Comparison of ENCODE assay signal across 8 mouse cellular contexts in genomic region chr5:114651002-114651401, GRCm38 (mm10). TPM values are rescaled to one million over a fixed set of nuclear protein-coding genes. Genes with fewer than 3 reads are reported as not detected.
DNase-seq lines count a peak whose midpoint lies in the region; ATAC-seq and TF ChIP-seq lines count a peak whose summit lies in the region.

No protein-coding gene starts in this region.

- DNase-seq in kidney, adult 18-20 months: no peak
- no peak for DNase-seq in limb, embryonic 14.5 days (ENCODE audit: low spot score)
- DNase-seq in urinary bladder, postnatal 36 days (ENCODE audit: low spot score in 2 of 2): no peak
- no peak for DNase-seq in cerebellum, adult 8-10 months

- TF ChIP-seq CTCF in E14TG2a.4 (conservative IDR thresholded peaks at IDR 0.05; ENCODE audit: low read length): no peak

- ATAC-seq in kidney, embryonic 14.5 days (ENCODE audit: low FRiP score, low TSS enrichment): no peak
- ATAC-seq in embryonic facial prominence, embryonic 13.5 days (ENCODE audit: insufficient number of reproducible peaks, insufficient read depth, low FRiP score, low TSS enrichment, low read depth): no peak
- no peak for ATAC-seq in limb, embryonic 14.5 days (ENCODE audit: low FRiP score, low read depth)
- ATAC-seq in forebrain, embryonic 12.5 days (ENCODE audit: low FRiP score): no peak

- peak overlapping the region; percentile 45; the same call in 1 of the 2 replicates for H3K27ac ChIP-seq in kidney, embryonic 14.5 days (ENCODE audit: low read depth, low read length)
- no peak overlapping the region; the same call in 1 of the 2 replicates for H3K27ac ChIP-seq in embryonic facial prominence, embryonic 13.5 days
- H3K27ac ChIP-seq in limb, embryonic 14.5 days (replicated peaks; ENCODE audit: low read depth, low read length): peak overlapping the region; percentile 44; the same call in 1 of the 2 replicates
- H3K27ac ChIP-seq in forebrain, embryonic 12.5 days: no peak overlapping the region

- WGBS in kidney, embryonic 14.5 days: 26% methylated on average over 14 of the region's 14 CpGs
- WGBS in embryonic facial prominence, embryonic 13.5 days: 25% methylated on average over 14 of the region's 14 CpGs
- WGBS in limb, embryonic 14.5 days: 50% methylated on average over 14 of the region's 14 CpGs
- 53% methylated on average over 14 of the region's 14 CpGs for WGBS in forebrain, embryonic 12.5 days

- H3K4me2 ChIP-seq in kidney, embryonic 14.5 days (replicated peaks; ENCODE audit: low read depth, low read length): peak overlapping the region; percentile 24; the same call in 1 of the 2 replicates
- H3K4me2 ChIP-seq in embryonic facial prominence, embryonic 13.5 days: peak overlapping the region; percentile 26; the same call in 1 of the 2 replicates
- no peak overlapping the region for H3K4me2 ChIP-seq in limb, embryonic 14.5 days (replicated peaks; ENCODE audit: low read depth, low read length, severe bottlenecking)
- no peak overlapping the region for H3K4me2 ChIP-seq in forebrain, embryonic 12.5 days

- peaks cover 35% of the 10 kb centered on the region for H3K4me1 ChIP-seq in kidney, embryonic 14.5 days (ENCODE audit: control insufficient read depth, insufficient read depth, low read length)
- H3K4me1 ChIP-seq in E14TG2a.4 (replicated peaks; ENCODE audit: low read depth, low read length): peaks cover 39% of the 10 kb centered on the region
- H3K4me1 ChIP-seq in embryonic facial prominence, embryonic 13.5 days: peaks cover 59% of the 10 kb centered on the region
- H3K4me1 ChIP-seq in limb, embryonic 14.5 days (ENCODE audit: control insufficient read depth, insufficient read depth, low read length): peaks cover 33% of the 10 kb centered on the region
- H3K4me1 ChIP-seq in forebrain, embryonic 12.5 days: peaks cover 35% of the 10 kb centered on the region

- H3K9me3 ChIP-seq in kidney, embryonic 14.5 days (ENCODE audit: control insufficient read depth, low read length): no peaks in the 10 kb centered on the region
- H3K9me3 ChIP-seq in E14TG2a.4 (ENCODE audit: low read length): no peaks in the 10 kb centered on the region
- H3K9me3 ChIP-seq in embryonic facial prominence, embryonic 13.5 days: no peaks in the 10 kb centered on the region
- H3K9me3 ChIP-seq in limb, embryonic 14.5 days (ENCODE audit: control insufficient read depth, low read length): no peaks in the 10 kb centered on the region
- H3K9me3 ChIP-seq in forebrain, embryonic 12.5 days: no peaks in the 10 kb centered on the region

- TF ChIP-seq POLR2A in limb, embryonic 14.5 days (IDR thresholded peaks at IDR 0.05; ENCODE audit: borderline replicate concordance, extremely low read depth, insufficient read depth, insufficient read length): no peak

- H3K4me3 ChIP-seq in kidney, embryonic 14.5 days (ENCODE audit: low read length): no peak overlapping the region
- H3K4me3 ChIP-seq in E14TG2a.4 (replicated peaks; ENCODE audit: low read length): 0 out of 2 replicates have a peak overlapping the region, but pooled peaks have one; percentile 10
- H3K4me3 ChIP-seq in embryonic facial prominence, embryonic 13.5 days: no peak overlapping the region
- H3K4me3 ChIP-seq in limb, embryonic 14.5 days (replicated peaks; ENCODE audit: low read length): no peak overlapping the region
- H3K4me3 ChIP-seq in forebrain, embryonic 12.5 days (replicated peaks): no peak overlapping the region

- H3K27me3 ChIP-seq in kidney, embryonic 14.5 days (ENCODE audit: control insufficient read depth, insufficient read depth, low read length): no peaks in the 10 kb centered on the region
- peaks cover 47% of the 10 kb centered on the region for H3K27me3 ChIP-seq in E14TG2a.4 (ENCODE audit: insufficient read depth, low read length)
- H3K27me3 ChIP-seq in embryonic facial prominence, embryonic 13.5 days: peaks cover 12% of the 10 kb centered on the region; the same call in 1 of the 2 replicates
- H3K27me3 ChIP-seq in limb, embryonic 14.5 days (ENCODE audit: control insufficient read depth, insufficient read depth, low read length): no peaks in the 10 kb centered on the region
- H3K27me3 ChIP-seq in forebrain, embryonic 12.5 days: peaks cover 62% of the 10 kb centered on the region

- no peaks in the 10 kb centered on the region for H3K36me3 ChIP-seq in kidney, embryonic 14.5 days (ENCODE audit: control insufficient read depth, insufficient read depth, low read length)
- no peaks in the 10 kb centered on the region for H3K36me3 ChIP-seq in E14TG2a.4 (ENCODE audit: insufficient read depth, low read length)
- H3K36me3 ChIP-seq in embryonic facial prominence, embryonic 13.5 days: no peaks in the 10 kb centered on the region
- H3K36me3 ChIP-seq in limb, embryonic 14.5 days (ENCODE audit: control insufficient read depth, insufficient read depth, low read length): no peaks in the 10 kb centered on the region
- H3K36me3 ChIP-seq in forebrain, embryonic 12.5 days (replicated peaks): no peaks in the 10 kb centered on the region

- H3K9ac ChIP-seq in kidney, embryonic 14.5 days (ENCODE audit: low read depth, low read length): peak overlapping the region; percentile 34; the same call in 1 of the 2 replicates
- H3K9ac ChIP-seq in embryonic facial prominence, embryonic 13.5 days: peak overlapping the region; percentile 32; the same call in 1 of the 2 replicates
- H3K9ac ChIP-seq in limb, embryonic 14.5 days (ENCODE audit: low read depth, low read length, severe bottlenecking): no peak overlapping the region; the same call in 1 of the 2 replicates
- H3K9ac ChIP-seq in forebrain, embryonic 12.5 days: no peak overlapping the region

RNA-seq across cellular contexts. Expression of gene Trpv4, which starts 7.2 kb away (rescaled TPM):
- polyA plus RNA-seq in kidney, embryonic 14.5 days (2014; fragmentation: Nextera tagmentation; extraction: Ambion mirVana): 12.8 and 18.6 TPM in 2 replicates
- polyA plus RNA-seq in embryonic facial prominence, embryonic 13.5 days (2015; fragmentation: Nextera tagmentation; extraction: Ambion mirVana): 10.8 and 13.9 TPM in 2 replicates
- polyA plus RNA-seq in limb, embryonic 14.5 days (2012; rRNA removed): 44.9 and 68.2 TPM in 2 replicates
- 12.9 TPM in 2 replicates for polyA plus RNA-seq in limb, embryonic 14.5 days (2014; fragmentation: Nextera tagmentation; extraction: Ambion mirVana)
- polyA plus RNA-seq in forebrain, embryonic 12.5 days (2016; fragmentation: Nextera tagmentation; extraction: Ambion mirVana): 0.67 and 0.69 TPM in 2 replicates

RNA-seq across cellular contexts. Expression of gene Gltp, which starts 39.8 kb away (rescaled TPM):
- 42.6 and 64.5 TPM in 2 replicates for polyA plus RNA-seq in kidney, embryonic 14.5 days (2014; fragmentation: Nextera tagmentation; extraction: Ambion mirVana)
- 88.4 and 94.6 TPM in 2 replicates for polyA plus RNA-seq in embryonic facial prominence, embryonic 13.5 days (2015; fragmentation: Nextera tagmentation; extraction: Ambion mirVana)
- 132 and 144 TPM in 2 replicates for polyA plus RNA-seq in limb, embryonic 14.5 days (2012; rRNA removed)
- polyA plus RNA-seq in limb, embryonic 14.5 days (2014; fragmentation: Nextera tagmentation; extraction: Ambion mirVana): 229 and 289 TPM in 2 replicates
- 66.2 and 73.5 TPM in 2 replicates for polyA plus RNA-seq in forebrain, embryonic 12.5 days (2016; fragmentation: Nextera tagmentation; extraction: Ambion mirVana)

RNA-seq across cellular contexts. Expression of gene Tchp, which starts 56.6 kb away (rescaled TPM):
- polyA plus RNA-seq in kidney, embryonic 14.5 days (2014; fragmentation: Nextera tagmentation; extraction: Ambion mirVana): 10.0 and 18.5 TPM in 2 replicates
- polyA plus RNA-seq in embryonic facial prominence, embryonic 13.5 days (2015; fragmentation: Nextera tagmentation; extraction: Ambion mirVana): 19.6 and 19.8 TPM in 2 replicates
- 29.9 and 33.6 TPM in 2 replicates for polyA plus RNA-seq in limb, embryonic 14.5 days (2012; rRNA removed)
- 10.7 and 13.0 TPM in 2 replicates for polyA plus RNA-seq in limb, embryonic 14.5 days (2014; fragmentation: Nextera tagmentation; extraction: Ambion mirVana)
- polyA plus RNA-seq in forebrain, embryonic 12.5 days (2016; fragmentation: Nextera tagmentation; extraction: Ambion mirVana): 24.6 and 27.0 TPM in 2 replicates

Comparison
In these comparisons a context has a peak if more than half of its experiments do, and no peak if none do; other contexts are left out.
1. H3K27ac ChIP-seq: peak in kidney, embryonic 14.5 days (single experiment) and limb, embryonic 14.5 days (single experiment); none in embryonic facial prominence, embryonic 13.5 days (single experiment) and forebrain, embryonic 12.5 days (single experiment).
2. H3K4me2 ChIP-seq: peak in kidney, embryonic 14.5 days (single experiment) and embryonic facial prominence, embryonic 13.5 days (single experiment); none in limb, embryonic 14.5 days (single experiment) and forebrain, embryonic 12.5 days (single experiment).
3. H3K9ac ChIP-seq: peak in kidney, embryonic 14.5 days (single experiment) and embryonic facial prominence, embryonic 13.5 days (single experiment); none in limb, embryonic 14.5 days (single experiment) and forebrain, embryonic 12.5 days (single experiment).